Mouse (Mus musculus): ENCODE measurements around the gene Vmn1r197. TPM values are rescaled to one million over a fixed set of nuclear protein-coding genes. Genes with fewer than 3 reads are reported as not detected.
"Not testable (repeated sequence)": the region's sequence is repeated elsewhere in the genome, so short reads cannot be mapped to it uniquely, and the experiment has no call there.

The Vmn1r197 gene
- not detected in 2 replicates for polyA plus RNA-seq (2012; rRNA removed)

DNA sequence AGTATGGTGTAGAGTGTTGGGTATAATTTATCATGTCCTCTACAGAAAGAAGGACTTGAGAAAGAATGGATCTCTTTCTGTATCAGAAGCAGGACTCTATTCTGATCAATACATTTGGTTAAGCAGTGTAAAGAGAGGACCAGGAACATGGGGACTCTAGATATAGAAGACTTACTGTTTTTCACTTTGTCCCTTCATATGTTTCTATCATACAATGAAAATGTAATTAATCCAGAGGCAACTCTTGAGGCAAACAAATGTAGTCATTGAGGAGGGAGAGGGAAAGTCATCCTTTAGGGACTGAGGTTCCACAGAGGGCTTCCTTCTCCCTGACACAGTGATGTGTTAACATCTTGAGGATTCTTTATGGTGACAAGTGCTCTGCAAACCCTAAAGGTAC lies at the start of gene Vmn1r197:
Gene Vmn1r197 (plus strand): TSS at position 301 of the 400 bp plus-strand sequence.
- TF ChIP-seq CTCF (IDR thresholded peaks at IDR 0.05; ENCODE audit: extremely low read depth, insufficient read depth, insufficient read length, insufficient replicate concordance) (no peak), POLR2A (IDR thresholded peaks at IDR 0.05; ENCODE audit: low read depth, low read length) (no peak)
- no peaks in the 10 kb centered on the region for H3K27me3 ChIP-seq (ENCODE audit: control insufficient read depth, insufficient read depth, low read length)
- no peaks in the 10 kb centered on the region for H3K36me3 ChIP-seq (ENCODE audit: control insufficient read depth, insufficient read depth, low read length)
- no peak for DNase-seq (ENCODE audit: low read depth in 1 of 2, low spot score in 2 of 2)
- no peak within 1 kb of the TSS for H3K27ac ChIP-seq (ENCODE audit: insufficient read depth, low read length)
- H3K4me1 ChIP-seq (ENCODE audit: control insufficient read depth, insufficient read depth, insufficient read length) = no peaks in the 10 kb centered on the region
- no peak within 1 kb of the TSS for H3K4me3 ChIP-seq (ENCODE audit: extremely low read depth, insufficient read depth, insufficient read length)

DNA sequence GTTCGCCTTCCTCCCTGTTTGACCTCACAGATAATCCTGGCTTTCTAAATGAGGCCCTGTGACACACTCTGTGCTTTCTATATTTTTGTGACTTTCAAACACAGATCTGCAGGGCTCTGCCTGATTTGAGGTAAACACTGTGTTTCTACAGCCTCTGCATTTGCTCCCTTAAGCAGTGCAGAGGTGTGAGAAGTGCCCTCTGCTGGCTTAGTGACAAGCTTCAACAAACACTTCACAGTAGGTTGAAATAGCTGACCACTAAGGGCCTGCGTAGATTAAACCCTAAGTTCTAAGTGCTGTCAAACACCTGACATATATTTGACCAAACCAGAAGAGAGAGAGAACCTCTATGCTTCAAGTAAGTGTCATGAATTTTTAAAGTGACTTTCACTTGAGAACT lies 39.8 kb upstream of the Vmn1r197 start:
- Histone ChIP-seq H3K4me1 (ENCODE audit: control insufficient read depth, insufficient read depth, insufficient read length) (no peaks in the 10 kb centered on the region), H3K27ac (ENCODE audit: insufficient read depth, low read length) (no peak overlapping the region), H3K27me3 (ENCODE audit: control insufficient read depth, insufficient read depth, low read length) (no peaks in the 10 kb centered on the region), H3K36me3 (ENCODE audit: control insufficient read depth, insufficient read depth, low read length) (no peaks in the 10 kb centered on the region), H3K4me3 (ENCODE audit: extremely low read depth, insufficient read depth, insufficient read length) (no peak overlapping the region)
- no peak for DNase-seq (ENCODE audit: low read depth in 1 of 2, low spot score in 2 of 2)
- TF ChIP-seq POLR2A (IDR thresholded peaks at IDR 0.05; ENCODE audit: low read depth, low read length) = no peak
- WGBS = 74% methylated on average over 2 of the region's 2 CpGs

DNA sequence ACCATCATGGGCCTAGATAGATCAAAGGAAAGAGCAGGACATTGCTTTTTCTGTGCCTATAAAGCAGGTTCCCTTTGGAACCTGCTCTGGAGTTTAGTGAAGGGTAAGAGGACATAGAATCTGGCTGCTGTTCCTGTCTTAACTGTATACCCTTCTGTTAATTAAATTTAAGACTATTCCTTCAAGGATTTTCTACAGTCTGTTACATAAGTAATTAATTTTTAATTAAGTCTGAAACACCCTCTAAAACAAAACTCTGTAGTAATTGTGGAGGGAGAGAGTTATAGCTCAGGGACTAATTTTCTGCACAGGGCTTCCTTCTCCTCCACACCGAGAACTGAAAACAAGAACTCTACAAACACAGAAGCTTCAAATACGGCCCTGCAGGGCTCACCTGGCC lies 34.8 kb upstream of the Vmn1r197 start, which contains the start of gene Vmn1r196:
Gene Vmn1r196 (plus strand): TSS at position 301 of the 400 bp plus-strand sequence.
- H3K27me3 ChIP-seq (ENCODE audit: control insufficient read depth, insufficient read depth, low read length) = no peaks in the 10 kb centered on the region
- H3K4me3 ChIP-seq (ENCODE audit: extremely low read depth, insufficient read depth, insufficient read length) = no peak within 1 kb of the TSS
- no peaks in the 10 kb centered on the region for H3K36me3 ChIP-seq (ENCODE audit: control insufficient read depth, insufficient read depth, low read length)
- 73% methylated on average over 2 of the region's 2 CpGs for WGBS
- no peak for DNase-seq (ENCODE audit: low read depth in 1 of 2, low spot score in 2 of 2)
- TF ChIP-seq CTCF (IDR thresholded peaks at IDR 0.05; ENCODE audit: extremely low read depth, insufficient read depth, insufficient read length, insufficient replicate concordance) (no peak), POLR2A (IDR thresholded peaks at IDR 0.05; ENCODE audit: low read depth, low read length) (no peak)
- no peaks in the 10 kb centered on the region for H3K4me1 ChIP-seq (ENCODE audit: control insufficient read depth, insufficient read depth, insufficient read length)
- no peak within 1 kb of the TSS for H3K27ac ChIP-seq (ENCODE audit: insufficient read depth, low read length)

DNA sequence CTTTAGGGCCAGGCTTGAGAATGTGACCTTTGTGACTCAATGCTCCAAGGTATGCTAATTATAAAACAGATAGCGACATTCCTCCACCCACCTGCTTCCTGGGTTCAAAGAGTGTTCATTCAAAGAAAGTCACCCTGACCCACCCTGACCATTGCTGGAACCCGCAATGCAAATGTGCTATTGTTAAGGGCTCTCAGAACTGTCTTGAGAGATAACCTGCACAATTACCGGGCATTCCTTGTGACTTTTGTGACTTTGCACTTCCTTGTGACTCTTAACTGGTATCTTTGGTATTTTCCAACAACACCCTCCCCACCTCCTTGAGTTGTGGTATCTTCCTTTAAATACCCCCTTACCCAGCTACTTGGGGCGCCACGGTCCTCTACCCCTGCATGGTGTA lies 16.3 kb upstream of the Vmn1r197 start:
- H3K4me1 ChIP-seq (ENCODE audit: control insufficient read depth, insufficient read depth, insufficient read length); DNase-seq (ENCODE audit: low read depth in 1 of 2, low spot score in 2 of 2); H3K27me3 ChIP-seq (ENCODE audit: control insufficient read depth, insufficient read depth, low read length); H3K4me3 ChIP-seq (ENCODE audit: extremely low read depth, insufficient read depth, insufficient read length); H3K27ac ChIP-seq (ENCODE audit: insufficient read depth, low read length); H3K36me3 ChIP-seq (ENCODE audit: control insufficient read depth, insufficient read depth, low read length): not testable (repeated sequence)
- 86% methylated on average over 5 of the region's 5 CpGs for WGBS

DNA sequence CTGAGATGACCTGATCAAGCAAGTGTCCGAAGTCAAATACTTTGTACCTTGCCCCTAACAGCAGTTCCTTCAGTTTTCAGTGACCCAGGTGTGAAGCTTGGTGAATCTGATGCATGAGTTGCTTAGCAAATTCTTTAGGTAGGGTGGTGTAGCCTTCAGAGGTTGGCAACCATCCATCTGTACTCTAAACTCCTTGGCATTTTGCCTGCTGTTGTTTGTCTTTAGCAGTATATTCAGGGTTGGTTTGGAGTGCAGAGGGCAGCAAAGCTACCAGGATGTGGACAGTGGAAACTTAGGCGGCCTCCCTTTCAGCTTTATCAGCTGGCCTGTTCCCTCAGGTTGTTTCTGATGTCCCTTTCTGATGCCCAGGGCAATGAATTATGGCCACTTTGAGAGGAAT lies 9.0 kb upstream of the Vmn1r197 start:
- no peaks in the 10 kb centered on the region for H3K36me3 ChIP-seq (ENCODE audit: control insufficient read depth, insufficient read depth, low read length)
- no peaks in the 10 kb centered on the region for H3K27me3 ChIP-seq (ENCODE audit: control insufficient read depth, insufficient read depth, low read length)
- 86% methylated on average over 2 of the region's 2 CpGs for WGBS
- no peak overlapping the region for H3K4me3 ChIP-seq (ENCODE audit: extremely low read depth, insufficient read depth, insufficient read length)
- DNase-seq (ENCODE audit: low read depth in 1 of 2, low spot score in 2 of 2) = no peak
- no peaks in the 10 kb centered on the region for H3K4me1 ChIP-seq (ENCODE audit: control insufficient read depth, insufficient read depth, insufficient read length)
- no peak overlapping the region for H3K27ac ChIP-seq (ENCODE audit: insufficient read depth, low read length)
- no peak for TF ChIP-seq POLR2A (IDR thresholded peaks at IDR 0.05; ENCODE audit: low read depth, low read length)

DNA sequence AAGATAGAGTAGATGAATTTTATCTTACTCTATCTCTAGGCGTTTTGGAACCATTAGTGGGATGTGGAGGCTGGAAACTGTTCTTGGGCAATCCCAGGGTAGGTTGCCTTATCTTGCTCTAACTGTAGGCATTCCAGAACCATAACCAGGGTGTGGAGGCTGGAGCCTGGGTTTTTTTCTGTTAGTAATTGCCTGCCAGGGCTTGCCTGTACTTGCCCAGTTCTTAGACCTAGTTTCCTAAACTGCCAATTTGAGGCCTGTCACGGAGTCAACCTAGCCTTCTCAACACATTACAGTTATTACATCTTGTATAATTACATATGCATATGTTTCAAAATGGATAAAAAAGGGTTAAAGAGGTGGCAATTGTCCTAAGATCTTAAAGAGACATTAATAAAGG lies 7.0 kb upstream of the Vmn1r197 start:
- Histone ChIP-seq H3K27ac (ENCODE audit: insufficient read depth, low read length) (no peak overlapping the region), H3K27me3 (ENCODE audit: control insufficient read depth, insufficient read depth, low read length) (no peaks in the 10 kb centered on the region), H3K4me3 (ENCODE audit: extremely low read depth, insufficient read depth, insufficient read length) (no peak overlapping the region), H3K36me3 (ENCODE audit: control insufficient read depth, insufficient read depth, low read length) (no peaks in the 10 kb centered on the region), H3K4me1 (ENCODE audit: control insufficient read depth, insufficient read depth, insufficient read length) (no peaks in the 10 kb centered on the region)
- TF ChIP-seq CTCF (IDR thresholded peaks at IDR 0.05; ENCODE audit: extremely low read depth, insufficient read depth, insufficient read length, insufficient replicate concordance) (no peak), POLR2A (IDR thresholded peaks at IDR 0.05; ENCODE audit: low read depth, low read length) (no peak)
- no peak for DNase-seq (ENCODE audit: low read depth in 1 of 2, low spot score in 2 of 2)
- WGBS = 83% methylated on average over 2 of the region's 2 CpGs

DNA sequence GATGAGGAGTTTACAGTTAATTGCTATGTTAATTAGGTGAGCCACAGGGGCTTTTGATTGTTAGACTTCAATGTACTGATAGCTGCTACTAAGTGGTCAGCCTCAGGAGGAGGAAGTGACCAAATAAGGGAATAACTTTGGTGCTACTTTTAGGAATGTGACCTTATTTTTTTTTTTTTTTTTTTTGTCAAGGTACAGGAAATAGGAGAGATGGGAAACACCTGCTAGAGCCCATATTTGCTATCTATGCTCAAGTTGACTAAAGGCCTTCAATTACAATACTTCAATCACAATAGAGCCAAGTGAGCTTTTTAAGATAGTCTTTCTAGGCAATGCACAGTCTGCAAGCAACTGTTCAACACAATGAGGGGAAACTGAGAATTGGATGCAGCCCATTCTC lies 4.3 kb upstream of the Vmn1r197 start:
- Histone ChIP-seq H3K27ac (ENCODE audit: insufficient read depth, low read length) (no peak overlapping the region), H3K27me3 (ENCODE audit: control insufficient read depth, insufficient read depth, low read length) (no peaks in the 10 kb centered on the region), H3K4me3 (ENCODE audit: extremely low read depth, insufficient read depth, insufficient read length) (no peak overlapping the region), H3K36me3 (ENCODE audit: control insufficient read depth, insufficient read depth, low read length) (no peaks in the 10 kb centered on the region), H3K4me1 (ENCODE audit: control insufficient read depth, insufficient read depth, insufficient read length) (no peaks in the 10 kb centered on the region)
- no peak for DNase-seq (ENCODE audit: low read depth in 1 of 2, low spot score in 2 of 2)
- no peak for TF ChIP-seq POLR2A (IDR thresholded peaks at IDR 0.05; ENCODE audit: low read depth, low read length)
- no peak for TF ChIP-seq CTCF (IDR thresholded peaks at IDR 0.05; ENCODE audit: extremely low read depth, insufficient read depth, insufficient read length, insufficient replicate concordance)

DNA sequence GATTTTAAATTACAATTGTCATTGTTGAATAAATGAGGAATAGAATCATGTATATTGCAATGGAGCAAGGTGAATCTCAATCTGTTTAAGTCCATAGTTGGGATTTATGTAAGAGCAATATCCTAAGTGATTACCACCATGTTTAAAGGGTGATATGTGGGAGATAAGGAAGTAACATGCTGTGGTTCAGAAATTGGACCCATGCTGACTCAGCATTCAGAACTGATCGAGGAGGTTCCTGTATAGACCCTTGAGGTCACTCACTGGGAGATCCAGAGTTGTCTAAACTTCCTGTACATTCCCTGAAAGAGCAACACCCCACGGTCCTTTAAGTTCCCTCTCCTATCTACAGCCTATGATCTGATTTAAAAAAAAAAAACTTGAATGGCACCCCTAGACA lies 8.9 kb downstream of the Vmn1r197 start:
- 44% methylated on average over 2 of the region's 2 CpGs for WGBS
- TF ChIP-seq CTCF (IDR thresholded peaks at IDR 0.05; ENCODE audit: extremely low read depth, insufficient read depth, insufficient read length, insufficient replicate concordance) = no peak
- no peak for TF ChIP-seq POLR2A (IDR thresholded peaks at IDR 0.05; ENCODE audit: low read depth, low read length)

More for the DNA sequence above, 8.9 kb downstream of the Vmn1r197 start:
- Histone ChIP-seq H3K4me1 (ENCODE audit: control insufficient read depth, insufficient read depth, insufficient read length) (no peaks in the 10 kb centered on the region), H3K4me3 (ENCODE audit: extremely low read depth, insufficient read depth, insufficient read length) (no peak overlapping the region), H3K27me3 (ENCODE audit: control insufficient read depth, insufficient read depth, low read length) (no peaks in the 10 kb centered on the region), H3K27ac (ENCODE audit: insufficient read depth, low read length) (no peak overlapping the region), H3K36me3 (ENCODE audit: control insufficient read depth, insufficient read depth, low read length) (no peaks in the 10 kb centered on the region)
- no peak for DNase-seq (ENCODE audit: low read depth in 1 of 2, low spot score in 2 of 2)
